Mouse (Mus musculus) cerebellum, adult 18-20 months (tissue): ENCODE data around the gene Itpr1.

Experiments used
- DNase-seq, 2 experiments: peaks; one replicate each; pipeline ENCODE4 v3.0.0; 2021

Gene Itpr1

DNA sequence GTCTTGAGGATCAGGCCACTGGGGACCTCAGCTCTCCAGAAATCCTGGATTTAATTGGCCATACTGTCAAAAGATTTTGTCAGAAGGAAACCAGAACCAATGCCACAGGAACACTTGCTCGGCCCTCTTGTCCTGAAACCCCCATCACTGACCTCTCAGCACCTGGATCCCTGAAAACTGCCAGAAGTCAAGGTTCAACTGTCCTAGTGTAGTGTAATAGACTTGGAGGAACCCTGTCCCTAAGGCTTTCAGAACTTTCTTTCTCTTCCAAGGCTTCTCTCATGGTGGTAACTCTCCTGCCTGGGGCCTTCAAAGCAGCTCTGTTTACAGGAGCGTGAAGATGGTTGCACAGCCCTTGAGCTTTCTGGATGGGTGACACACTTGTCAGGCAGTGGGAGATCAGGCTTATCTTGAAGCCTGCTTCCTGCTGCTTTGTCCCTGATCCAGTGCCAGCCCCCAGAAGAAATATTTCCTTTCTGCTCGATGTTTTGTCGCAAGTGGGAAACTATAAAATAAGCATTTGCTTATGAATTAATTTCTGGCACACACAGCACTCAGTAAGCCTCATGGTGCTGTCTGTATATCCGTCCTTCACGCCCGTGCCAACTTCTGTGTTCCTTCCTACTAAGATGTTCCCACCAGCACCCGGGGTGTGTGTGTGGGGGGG lies 234.4 kb downstream of the Itpr1 start:
- DNase-seq, result no peak

- DNase-seq, result no peak
Observed at GRCm38 (mm10) chr6:108448016-108448735, 235.3 kb downstream of the Itpr1 start.

DNA sequence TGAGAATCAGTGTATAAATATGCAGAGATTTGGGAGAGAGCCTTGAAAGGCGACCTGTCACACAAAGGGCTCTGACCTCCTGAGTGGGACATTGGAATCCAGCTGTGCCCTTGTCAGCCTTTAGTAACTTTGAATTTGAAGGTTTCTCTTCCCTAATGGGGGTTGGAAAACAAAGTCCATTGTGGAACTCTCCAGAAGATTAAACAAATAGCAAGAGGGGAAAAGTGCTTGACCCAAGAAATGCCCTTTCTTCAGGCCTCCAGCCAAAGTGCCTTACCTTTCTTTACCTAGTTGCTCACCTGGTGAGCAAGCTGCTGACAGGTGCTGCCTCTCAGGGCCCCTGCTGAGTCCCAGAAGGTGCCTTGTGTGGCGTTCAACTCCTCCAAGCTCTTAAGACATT lies 236.0 kb downstream of the Itpr1 start:
- no peak for DNase-seq

- peak; percentile 53 to 63 for DNase-seq
Observed at GRCm38 (mm10) chr6:108451536-108451935, 238.6 kb downstream of the Itpr1 start.

GRCm38 (mm10) chr6:108453618-108454017 lies 240.7 kb downstream of the Itpr1 start:
- no peak for DNase-seq

- DNase-seq, result no peak
Observed at GRCm38 (mm10) chr6:108454061-108454891, 241.4 kb downstream of the Itpr1 start.

DNA sequence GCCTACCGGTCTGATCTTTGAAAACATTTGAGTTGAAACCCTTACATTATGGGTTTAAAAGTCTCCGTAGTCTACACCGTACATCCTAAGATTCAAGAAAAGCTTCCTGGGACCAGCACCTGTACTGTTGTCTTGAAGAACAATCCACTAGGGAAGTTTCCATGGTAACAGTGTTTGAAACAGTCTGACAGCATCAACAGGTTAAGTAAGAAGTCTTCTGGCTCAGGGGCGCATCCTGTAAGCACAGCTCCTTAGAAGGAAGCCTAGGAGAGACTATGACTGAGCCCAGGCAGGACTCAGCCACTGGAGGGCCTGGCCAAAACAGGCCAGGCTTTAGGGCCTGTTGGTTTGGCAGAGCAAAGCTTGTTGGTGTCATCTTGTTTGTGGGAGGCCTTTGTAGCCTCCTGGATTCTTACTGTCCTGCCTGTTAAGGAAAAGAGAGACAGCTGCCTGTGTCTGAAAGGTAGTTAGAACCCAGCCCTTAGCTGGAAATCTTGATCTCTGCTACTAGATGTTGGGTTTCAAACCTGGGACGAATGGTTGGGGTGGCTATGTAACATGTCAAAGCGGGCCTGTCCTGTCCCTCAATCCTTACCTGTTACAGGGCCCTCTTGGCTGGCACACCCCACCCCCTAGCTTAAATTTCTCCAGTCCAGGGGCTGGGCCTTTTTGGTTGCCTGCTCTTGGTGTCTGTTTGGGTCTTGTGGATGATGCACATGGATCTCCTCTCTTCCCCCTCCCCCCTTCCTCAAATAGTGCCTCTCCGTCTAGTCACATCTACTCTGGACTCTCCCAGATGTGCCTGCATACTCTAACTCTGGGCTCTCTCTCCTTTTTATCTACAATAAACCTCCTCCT lies 242.3 kb downstream of the Itpr1 start:
- peak in 1 of 2 experiments; percentile 35 for DNase-seq

DNA sequence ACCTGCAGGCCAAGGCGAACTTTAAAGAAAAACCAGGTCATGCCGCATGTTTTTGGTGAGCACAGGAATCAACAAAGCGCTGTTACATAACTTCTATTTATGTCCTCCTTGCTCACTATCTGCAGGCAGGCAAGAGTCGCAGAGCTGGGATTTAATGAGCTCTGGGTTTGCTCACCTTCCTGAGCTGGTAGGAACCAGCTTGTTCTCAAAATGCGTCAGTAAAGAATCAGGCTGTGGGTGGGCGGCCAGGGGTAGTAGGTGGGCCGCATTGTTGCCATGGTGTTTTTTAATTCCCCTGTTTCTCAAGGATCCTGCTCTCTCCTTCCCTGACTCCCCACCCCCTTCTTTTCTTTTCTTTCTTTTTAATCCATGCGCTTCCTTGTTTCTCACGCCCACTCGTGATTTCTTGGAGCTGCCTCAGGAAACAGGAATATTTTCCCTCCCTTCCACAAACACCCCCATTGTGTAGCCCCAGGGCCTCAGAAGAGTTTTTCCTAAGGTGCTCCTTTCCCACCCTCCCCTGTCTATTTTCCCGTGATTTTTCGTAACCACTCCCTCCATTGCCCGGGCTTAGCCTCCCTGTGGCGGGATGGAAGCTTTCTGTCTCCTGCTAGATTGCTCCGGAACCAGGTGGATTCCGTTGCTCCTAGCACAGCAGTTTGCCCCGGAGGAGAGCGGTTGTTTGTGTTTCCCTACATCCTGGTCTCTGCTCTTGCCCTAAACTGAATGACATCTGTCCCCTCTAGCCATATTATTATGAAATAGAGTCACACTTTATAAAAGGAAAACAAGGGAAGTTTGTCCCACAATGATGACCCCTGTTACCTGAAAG lies 243.6 kb downstream of the Itpr1 start:
- peak; percentile 79 to 84 for DNase-seq

- DNase-seq, result peak; percentile 79 to 83
Observed at GRCm38 (mm10) chr6:108457063-108457405, 244.1 kb downstream of the Itpr1 start.

- no peak for DNase-seq
Observed at GRCm38 (mm10) chr6:108457516-108458181, 244.8 kb downstream of the Itpr1 start.

DNA sequence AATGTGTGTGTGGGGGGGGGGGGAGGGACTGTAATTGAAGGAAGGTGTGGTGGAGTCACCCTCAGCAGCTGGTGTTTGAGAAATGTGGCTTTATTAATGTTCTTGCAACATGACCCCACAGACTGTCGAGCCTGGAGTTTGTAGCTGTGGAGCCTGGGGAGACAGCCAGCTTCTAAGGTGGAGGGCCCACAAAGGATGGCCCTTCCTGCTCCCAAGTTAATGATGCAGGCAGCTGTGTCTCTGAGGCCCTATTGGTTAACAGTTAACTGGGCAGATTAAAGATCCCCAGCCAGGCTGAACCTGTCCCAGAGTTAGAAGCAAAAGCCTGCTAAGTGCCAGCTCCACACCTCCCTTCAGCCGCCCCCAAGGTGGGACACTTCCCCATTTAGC lies 245.3 kb downstream of the Itpr1 start:
- no peak for DNase-seq

DNA sequence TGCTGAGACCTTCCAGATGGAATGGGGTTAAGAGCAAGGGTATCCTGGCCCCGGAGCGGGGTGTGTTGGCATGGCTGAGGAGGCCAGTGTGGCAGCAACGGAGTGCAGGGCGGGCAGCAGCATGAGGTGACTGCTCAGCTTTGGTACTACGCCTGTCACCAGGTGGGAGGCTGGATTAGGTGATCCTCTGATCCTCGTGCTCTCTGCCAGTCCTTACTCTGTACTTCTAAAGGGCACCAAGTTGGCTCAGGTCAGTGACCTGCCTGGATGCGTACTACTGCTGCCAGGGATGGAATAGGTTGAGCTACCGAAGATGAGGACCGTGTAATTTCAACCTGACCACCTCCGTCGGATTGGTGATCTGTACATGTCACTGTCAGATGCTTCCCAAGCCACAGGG lies 245.9 kb downstream of the Itpr1 start:
- peak in 1 of 2 experiments; percentile 35 for DNase-seq

DNA sequence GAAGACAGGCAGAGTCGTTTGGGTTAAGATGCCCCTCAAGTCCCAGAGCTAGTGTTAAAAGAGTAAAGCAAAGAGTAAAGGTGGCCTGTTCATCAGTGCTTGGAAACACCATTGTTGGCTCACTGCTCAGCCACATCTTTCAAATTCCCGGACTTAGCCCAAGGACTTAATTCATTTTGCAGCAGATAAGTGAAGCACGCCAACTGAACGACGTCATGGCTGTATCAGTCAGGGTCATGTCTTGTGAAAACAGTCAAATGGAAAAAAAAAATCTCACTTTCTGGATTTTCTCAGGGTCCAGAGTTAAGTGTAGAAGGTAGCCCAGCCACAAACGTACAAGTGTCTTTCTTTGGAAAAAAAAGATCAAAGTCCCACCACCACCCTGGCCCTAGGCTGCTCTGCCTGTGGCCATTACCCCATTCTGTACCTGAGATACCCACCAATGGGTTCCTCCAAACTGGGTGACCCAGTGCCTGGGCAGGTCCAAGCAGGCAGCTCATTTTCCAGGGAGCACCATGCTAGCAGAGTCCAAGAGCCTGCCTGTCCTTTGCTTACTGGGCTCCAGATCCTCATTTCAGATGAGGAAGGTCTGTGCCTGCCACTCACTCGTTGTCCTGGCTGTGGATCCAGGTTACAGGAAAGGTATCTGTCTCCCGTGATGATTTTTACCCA lies 251.5 kb downstream of the Itpr1 start:
- no peak for DNase-seq

DNA sequence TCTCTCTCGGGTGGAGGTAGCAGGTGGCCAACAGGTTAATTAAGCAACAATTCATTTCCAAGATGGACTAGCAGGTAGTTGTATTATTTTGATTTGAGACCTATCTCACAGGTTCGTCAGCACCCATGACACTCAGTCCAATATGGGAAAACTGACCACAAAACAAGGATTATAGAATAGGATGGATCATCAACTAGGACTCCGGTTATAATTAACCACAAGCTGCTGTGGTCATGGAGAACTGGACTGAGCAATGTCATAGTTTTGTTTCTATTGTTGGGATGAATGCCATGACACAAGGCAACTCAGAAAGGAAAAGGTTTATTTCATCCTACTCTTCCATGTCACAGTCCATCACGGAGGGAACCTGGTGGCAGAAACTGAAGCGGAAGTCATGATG lies 252.3 kb downstream of the Itpr1 start:
- DNase-seq, result no peak

- no peak for DNase-seq
Observed at GRCm38 (mm10) chr6:108466061-108466531, 253.2 kb downstream of the Itpr1 start.

- no peak for DNase-seq
Observed at GRCm38 (mm10) chr6:108467597-108467996, 254.7 kb downstream of the Itpr1 start.

- no peak for DNase-seq
Observed at GRCm38 (mm10) chr6:108468226-108468825, 255.4 kb downstream of the Itpr1 start.

DNA sequence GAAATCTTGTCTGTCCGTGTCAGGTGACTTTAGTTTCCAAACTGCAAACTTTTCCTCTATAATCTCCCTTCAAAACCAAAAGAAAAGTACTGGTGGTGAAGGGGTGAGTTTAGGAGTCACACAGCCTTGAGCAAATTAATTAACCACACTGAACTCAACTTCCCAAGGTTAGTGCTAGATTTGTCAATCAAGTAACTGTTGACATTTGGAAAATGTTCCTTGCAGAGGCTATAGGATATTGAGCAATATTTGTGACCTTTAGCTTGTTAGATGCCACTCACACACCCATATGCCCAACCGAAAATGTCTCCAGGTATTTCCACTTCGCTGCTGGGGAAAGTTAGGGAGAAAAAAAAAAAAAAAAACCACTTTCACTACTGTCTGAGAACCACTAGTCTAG lies 259.0 kb downstream of the Itpr1 start:
- no peak for DNase-seq

- no peak for DNase-seq
Observed at GRCm38 (mm10) chr6:108472748-108473147, 259.9 kb downstream of the Itpr1 start.

DNA sequence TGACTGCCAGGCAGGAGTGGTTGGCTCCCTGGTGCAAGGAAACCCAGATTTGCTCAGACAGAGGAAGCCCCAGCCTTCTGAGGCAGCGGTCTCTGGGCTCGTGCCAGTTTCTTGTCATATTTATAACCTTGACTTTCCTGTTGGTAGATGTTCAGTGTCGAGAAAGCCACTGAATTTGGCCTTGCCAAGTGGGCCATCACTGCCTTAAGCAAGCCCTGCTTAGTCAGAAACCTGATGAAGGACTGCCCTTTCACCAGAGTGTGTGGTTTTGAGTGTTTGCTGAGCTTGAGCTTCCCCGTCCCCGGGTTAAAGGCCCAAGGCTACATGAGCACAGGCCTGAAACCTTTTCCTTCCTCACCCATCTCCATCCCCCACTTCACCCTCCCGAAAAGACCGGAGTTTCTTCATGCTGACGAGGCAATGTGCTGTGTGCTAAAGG lies 263.9 kb downstream of the Itpr1 start:
- DNase-seq, result no peak
